Mouse (Mus musculus): ENCODE measurements at regions not wholly inside any gene's neighbourhood (a gene's known extent, or its start where the extent isn't known, plus 50 kb on each side); places are given as distances from the start of the nearest gene placed in this dataset.

- TF ChIP-seq POLR2A (IDR thresholded peaks at IDR 0.05; ENCODE audit: low read depth, low read length), result no peak
- TF ChIP-seq CTCF (conservative IDR thresholded peaks at IDR 0.05; ENCODE audit: insufficient read depth, insufficient read length, low read depth, low read length), result no peak
Observed at GRCm38 (mm10) chr12:113747987-113748386, 204.3 kb downstream of the Adam6a start.

All from kidney, adult 2 months (tissue).